Mouse (Mus musculus): ENCODE measurements at regions not wholly inside any gene's neighbourhood (a gene's known extent, or its start where the extent isn't known, plus 50 kb on each side); places are given as distances from the start of the nearest gene placed in this dataset.
A peak's percentile ranks its signal among the peaks of the same experiment; 100 is the strongest.
"Not testable (repeated sequence)": the region's sequence is repeated elsewhere in the genome, so short reads cannot be mapped to it uniquely, and the experiment has no call there.

- no peak for TF ChIP-seq GATA1 (IDR thresholded peaks at IDR 0.05; ENCODE audit: borderline replicate concordance, low read length)
- TF ChIP-seq FLI1 (IDR thresholded peaks at IDR 0.05; ENCODE audit: low read length): no peak
- Histone ChIP-seq H3K4me3 (replicated peaks) (no peak overlapping the region), H3K36me3 (replicated peaks; ENCODE audit: low read length) (no peaks in the 10 kb centered on the region), H3K4me1 (no peaks in the 10 kb centered on the region; the same call in 1 of the 2 replicates), H3K27me3 (replicated peaks) (no peaks in the 10 kb centered on the region), H3K9me3 (peaks cover 21% of the 10 kb centered on the region)
Observed at GRCm38 (mm10) chr12:114462037-114462436, 918.3 kb downstream of the Adam6a start.

DNA sequence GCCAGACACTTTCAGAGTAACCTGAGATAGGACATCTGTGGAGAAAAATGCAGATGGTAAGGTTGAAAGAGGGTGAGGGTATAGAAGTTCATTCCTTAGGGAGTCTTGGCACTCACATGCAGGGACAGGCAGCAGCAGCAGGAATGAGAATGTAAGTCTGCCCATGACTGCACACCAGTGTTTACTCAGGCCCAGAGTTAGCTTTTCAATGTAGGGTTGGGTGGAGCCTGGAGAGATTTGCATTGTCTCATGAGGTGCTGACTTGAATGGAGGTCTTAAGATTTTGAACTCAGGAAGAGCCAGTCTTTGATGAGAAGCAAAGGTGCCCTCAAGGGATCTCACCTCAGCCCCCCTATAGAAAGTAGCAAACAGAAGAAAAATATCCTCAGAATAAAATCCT is 918.9 kb downstream of the Adam6a start:
- H3K4me1 ChIP-seq: no peaks in the 10 kb centered on the region; the same call in 1 of the 2 replicates
- H3K27me3 ChIP-seq (replicated peaks): no peaks in the 10 kb centered on the region
- H3K4me3 ChIP-seq (replicated peaks): no peak overlapping the region
- H3K9me3 ChIP-seq: peaks cover 21% of the 10 kb centered on the region
- TF ChIP-seq GATA1 (IDR thresholded peaks at IDR 0.05; ENCODE audit: borderline replicate concordance, low read length) (no peak), FLI1 (IDR thresholded peaks at IDR 0.05; ENCODE audit: low read length) (no peak)
- H3K36me3 ChIP-seq (replicated peaks; ENCODE audit: low read length): no peaks in the 10 kb centered on the region

- no peak for TF ChIP-seq FLI1 (IDR thresholded peaks at IDR 0.05; ENCODE audit: low read length)
- TF ChIP-seq GATA1 (IDR thresholded peaks at IDR 0.05; ENCODE audit: borderline replicate concordance, low read length): no peak
- H3K9me3 ChIP-seq: peaks cover 5% of the 10 kb centered on the region
- H3K36me3 ChIP-seq (replicated peaks; ENCODE audit: low read length): no peaks in the 10 kb centered on the region
- H3K4me1 ChIP-seq: peaks cover 7% of the 10 kb centered on the region; the same call in 1 of the 2 replicates
- no peak overlapping the region for H3K4me3 ChIP-seq (replicated peaks)
- no peaks in the 10 kb centered on the region for H3K27me3 ChIP-seq (replicated peaks)
Observed at GRCm38 (mm10) chr12:114468857-114469256, 925.1 kb downstream of the Adam6a start.

GRCm38 (mm10) chr12:114472678-114473077 is 929.0 kb downstream of the Adam6a start:
- not testable (repeated sequence) for H3K4me3 ChIP-seq (replicated peaks); H3K36me3 ChIP-seq (replicated peaks; ENCODE audit: low read length); H3K9me3 ChIP-seq; H3K27me3 ChIP-seq (replicated peaks); H3K4me1 ChIP-seq

DNA sequence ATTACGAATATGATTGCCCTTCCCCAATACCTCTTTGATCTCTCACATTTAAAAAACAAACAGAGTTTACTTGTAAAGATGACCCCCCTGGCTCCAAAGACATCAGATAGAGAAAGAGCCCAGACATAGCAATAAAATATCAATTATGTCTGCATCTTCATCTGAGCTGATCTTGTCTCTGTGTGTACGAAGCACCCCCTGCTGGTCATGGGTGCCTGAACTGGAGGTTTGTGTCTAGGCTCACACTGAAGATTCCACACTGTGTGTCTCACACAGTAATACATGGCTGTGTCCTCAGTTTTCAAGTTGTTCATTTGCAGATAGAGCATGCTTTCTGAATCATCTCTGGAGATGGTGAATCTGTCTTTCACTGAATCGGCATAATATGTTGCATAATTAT is 935.0 kb downstream of the Adam6a start:
- Histone ChIP-seq H3K36me3 (replicated peaks; ENCODE audit: low read length) (no peaks in the 10 kb centered on the region), H3K4me1 (no peaks in the 10 kb centered on the region), H3K27me3 (replicated peaks) (no peaks in the 10 kb centered on the region), H3K9me3 (no peaks in the 10 kb centered on the region), H3K4me3 (replicated peaks) (no peak overlapping the region)
- TF ChIP-seq GATA1 (IDR thresholded peaks at IDR 0.05; ENCODE audit: borderline replicate concordance, low read length): no peak
- no peak for TF ChIP-seq FLI1 (IDR thresholded peaks at IDR 0.05; ENCODE audit: low read length)

GRCm38 (mm10) chr12:114493500-114494031 is 949.9 kb downstream of the Adam6a start:
- H3K36me3 ChIP-seq (replicated peaks; ENCODE audit: low read length); H3K27me3 ChIP-seq (replicated peaks); H3K9me3 ChIP-seq: not testable (repeated sequence)

DNA sequence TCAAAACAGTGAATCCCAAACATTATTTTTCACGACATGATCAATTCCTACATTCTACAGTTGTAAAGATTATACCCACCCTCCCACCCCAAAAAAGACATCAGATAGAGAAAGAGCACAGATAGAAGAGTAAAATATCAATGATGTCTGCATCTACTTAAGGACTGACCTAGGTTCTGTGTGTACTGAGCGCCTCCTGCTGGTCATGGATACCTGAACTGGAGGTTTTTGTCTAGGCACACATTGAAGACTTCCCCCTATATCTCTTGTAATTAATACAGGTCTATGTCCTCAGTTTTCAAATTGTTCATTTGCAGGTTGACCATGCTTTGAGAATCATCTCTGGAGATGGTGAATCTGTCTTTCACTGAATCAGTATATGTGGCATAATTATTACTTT is 952.0 kb downstream of the Adam6a start:
- Histone ChIP-seq H3K36me3 (replicated peaks; ENCODE audit: low read length) (no peaks in the 10 kb centered on the region), H3K4me1 (no peaks in the 10 kb centered on the region), H3K4me3 (replicated peaks) (no peak overlapping the region), H3K27me3 (replicated peaks) (no peaks in the 10 kb centered on the region), H3K9me3 (no peaks in the 10 kb centered on the region)
- no peak for TF ChIP-seq GATA1 (IDR thresholded peaks at IDR 0.05; ENCODE audit: borderline replicate concordance, low read length)
- TF ChIP-seq FLI1 (IDR thresholded peaks at IDR 0.05; ENCODE audit: low read length): no peak

More at GRCm38 (mm10) chr12:114493500-114494031, 949.9 kb downstream of the Adam6a start:
- not testable (repeated sequence) for H3K4me3 ChIP-seq (replicated peaks); H3K4me1 ChIP-seq

DNA sequence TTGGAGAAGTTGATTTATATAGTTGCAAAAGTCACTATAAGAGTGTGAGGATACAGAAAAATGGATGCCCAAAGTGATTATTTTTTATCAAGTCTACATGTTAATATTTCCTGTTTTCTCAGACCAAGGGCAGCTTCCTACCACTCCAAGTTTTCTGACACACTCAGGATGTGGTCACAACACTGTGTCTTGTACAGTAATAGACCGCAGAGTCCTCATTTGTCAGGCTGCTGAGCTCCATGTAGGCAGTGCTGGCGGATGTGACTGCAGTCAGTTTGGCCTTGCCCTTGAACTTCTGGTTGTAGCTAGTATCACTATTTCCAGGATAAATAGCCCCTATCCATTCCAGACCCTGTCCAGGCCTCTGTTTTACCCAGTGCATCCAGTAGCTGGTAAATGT is 969.4 kb downstream of the Adam6a start:
- Histone ChIP-seq H3K4me3 (replicated peaks) (peak overlapping the region; percentile 2), H3K9me3 (peaks cover 5% of the 10 kb centered on the region; the same call in 1 of the 2 replicates), H3K4me1 (peaks cover 10% of the 10 kb centered on the region; the same call in 1 of the 2 replicates)

GRCm38 (mm10) chr12:114542094-114542493 is 998.4 kb downstream of the Adam6a start:
- not testable (repeated sequence) for H3K9me3 ChIP-seq; H3K4me3 ChIP-seq (replicated peaks); H3K4me1 ChIP-seq; H3K27me3 ChIP-seq (replicated peaks); H3K36me3 ChIP-seq (replicated peaks; ENCODE audit: low read length)

More for the DNA sequence above, 969.4 kb downstream of the Adam6a start:
- TF ChIP-seq GATA1 (IDR thresholded peaks at IDR 0.05; ENCODE audit: borderline replicate concordance, low read length) (no peak), FLI1 (IDR thresholded peaks at IDR 0.05; ENCODE audit: low read length) (no peak)
- Histone ChIP-seq H3K27me3 (replicated peaks) (no peaks in the 10 kb centered on the region), H3K36me3 (replicated peaks; ENCODE audit: low read length) (no peaks in the 10 kb centered on the region)

- H3K4me1 ChIP-seq; H3K27me3 ChIP-seq (replicated peaks); H3K4me3 ChIP-seq (replicated peaks); H3K9me3 ChIP-seq; H3K36me3 ChIP-seq (replicated peaks; ENCODE audit: low read length): not testable (repeated sequence)
Observed at GRCm38 (mm10) chr12:114544931-114545330, 1001.2 kb downstream of the Adam6a start.

DNA sequence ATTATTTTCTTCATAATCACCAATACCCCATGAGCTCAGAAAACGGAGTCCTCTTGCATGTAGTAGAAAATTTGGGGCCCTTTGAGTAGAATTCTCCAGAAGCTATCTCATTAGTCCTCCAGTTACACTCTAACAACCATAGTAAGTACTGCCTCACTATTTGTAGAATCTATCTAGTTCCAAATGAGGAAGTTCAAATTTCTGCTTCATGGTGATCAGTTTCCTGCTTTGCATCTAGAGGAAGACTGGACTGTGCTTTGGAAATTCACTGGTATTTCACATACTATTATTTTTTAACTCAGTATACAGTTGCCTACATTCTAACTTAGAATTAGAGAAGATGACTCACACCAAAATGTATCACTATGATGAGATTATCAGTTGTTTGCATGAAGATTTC is 1018.7 kb downstream of the Adam6a start:
- H3K4me3 ChIP-seq (replicated peaks): no peak overlapping the region
- H3K36me3 ChIP-seq (replicated peaks; ENCODE audit: low read length): no peaks in the 10 kb centered on the region
- H3K27me3 ChIP-seq (replicated peaks): no peaks in the 10 kb centered on the region
- peaks cover 25% of the 10 kb centered on the region; the same call in 1 of the 2 replicates for H3K4me1 ChIP-seq
- TF ChIP-seq FLI1 (IDR thresholded peaks at IDR 0.05; ENCODE audit: low read length): no peak
- no peak for TF ChIP-seq GATA1 (IDR thresholded peaks at IDR 0.05; ENCODE audit: borderline replicate concordance, low read length)
- H3K9me3 ChIP-seq: peaks cover 7% of the 10 kb centered on the region

Data from megakaryocyte, embryonic 14.5 days (primary cell).